Mouse (Mus musculus) right cerebral cortex, postnatal 10 days (tissue): Measurements from ENCODE around the gene Mst1r.

Experiments used
- DNase-seq, 2 experiments: peaks; one replicate each; pipeline ENCODE4 v3.0.0; 2021; ENCODE audit warnings: low spot score in 2 of 2

The Mst1r gene

DNA sequence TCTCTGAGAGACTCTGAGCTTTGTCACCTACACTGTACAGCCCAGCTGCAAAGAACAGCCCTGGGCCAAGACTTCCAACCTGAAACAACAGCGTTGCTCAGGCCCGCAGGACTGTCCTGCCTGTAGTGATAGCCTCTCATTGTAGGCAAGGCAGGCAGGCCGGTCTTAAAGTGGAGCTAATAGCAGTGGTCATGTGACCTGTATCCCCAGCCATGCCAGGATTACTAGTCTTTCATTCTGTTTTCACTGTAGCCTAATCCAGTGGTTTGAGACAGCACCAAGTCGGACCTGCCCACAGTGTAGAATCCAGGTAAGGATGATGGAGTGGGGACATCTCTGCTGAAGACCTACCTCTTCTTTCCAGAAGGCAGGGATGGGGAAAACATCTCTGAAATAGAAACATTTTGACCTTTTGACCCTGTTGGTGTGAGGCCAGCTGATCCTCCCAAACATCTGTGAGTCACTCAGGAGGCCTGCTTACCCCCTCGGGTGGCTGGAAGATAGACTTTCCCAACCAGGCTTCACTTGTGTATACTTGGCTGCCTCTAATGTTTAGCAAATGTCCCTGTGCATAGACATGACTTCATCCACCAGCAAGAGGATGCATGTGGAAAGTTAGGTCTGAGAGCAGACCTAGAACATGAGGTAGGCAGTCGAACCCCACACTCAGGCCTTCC lies 49.1 kb downstream of the Mst1r start:
- no peak for DNase-seq

DNA sequence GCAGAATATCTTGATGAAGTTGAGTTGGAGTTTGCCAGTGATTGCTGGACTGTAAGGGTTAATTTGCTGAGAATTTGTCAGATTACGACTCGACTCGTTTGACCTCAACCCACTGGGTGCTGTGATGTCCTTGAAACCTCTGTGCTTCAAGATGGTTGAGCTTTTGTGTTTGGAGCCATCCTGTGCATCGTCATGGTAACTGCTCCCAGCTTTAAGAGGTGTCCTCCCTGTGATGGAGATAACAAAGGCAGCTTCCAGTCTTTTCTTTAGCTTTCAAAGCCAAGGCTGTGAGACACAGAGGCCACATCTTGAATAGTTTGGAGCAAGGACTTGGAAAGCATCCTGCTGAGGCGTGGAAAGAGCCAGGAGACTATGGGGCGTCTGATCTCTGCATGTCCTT lies 50.5 kb downstream of the Mst1r start:
- DNase-seq, result no peak

DNA sequence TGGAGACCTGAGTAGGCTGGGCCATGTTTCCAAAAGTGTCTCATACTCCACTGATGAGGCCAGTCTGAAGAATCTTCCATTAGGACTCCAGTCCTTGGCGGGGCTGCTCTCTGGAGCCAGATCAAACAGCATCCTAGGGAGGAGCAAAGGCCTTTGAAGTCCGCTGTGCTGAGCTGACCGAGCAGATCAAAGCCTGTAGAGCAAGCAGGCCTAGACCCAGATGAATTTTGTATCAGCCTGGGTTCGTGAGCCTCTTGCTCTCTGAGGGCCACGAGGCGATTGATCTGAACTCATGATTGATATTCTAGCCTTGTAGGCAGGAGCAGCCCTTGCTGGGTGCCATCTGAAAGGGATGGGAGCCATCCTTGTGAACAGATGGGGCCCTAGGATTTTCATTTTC lies 53.2 kb downstream of the Mst1r start:
- DNase-seq, result no peak

DNA sequence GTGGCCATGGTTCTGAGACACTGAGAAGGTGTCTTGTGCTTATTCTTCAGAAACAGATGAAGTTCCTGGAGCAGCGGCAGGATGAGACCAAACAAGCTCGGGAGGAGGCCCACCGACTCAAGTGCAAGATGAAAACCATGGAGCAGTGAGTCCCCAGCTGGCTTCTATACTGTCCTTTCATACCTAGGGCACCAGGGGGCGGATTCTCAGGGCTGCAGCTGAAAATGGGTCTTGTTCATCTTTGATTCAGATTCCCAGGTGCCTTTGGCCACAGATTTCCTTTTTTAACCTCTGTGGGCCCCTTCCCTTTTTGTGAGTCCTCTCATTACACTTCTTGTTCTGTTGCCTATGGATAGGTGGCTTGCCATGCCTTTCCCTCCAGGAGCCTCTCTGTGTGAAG lies 54.3 kb downstream of the Mst1r start:
- DNase-seq, result no peak

DNA sequence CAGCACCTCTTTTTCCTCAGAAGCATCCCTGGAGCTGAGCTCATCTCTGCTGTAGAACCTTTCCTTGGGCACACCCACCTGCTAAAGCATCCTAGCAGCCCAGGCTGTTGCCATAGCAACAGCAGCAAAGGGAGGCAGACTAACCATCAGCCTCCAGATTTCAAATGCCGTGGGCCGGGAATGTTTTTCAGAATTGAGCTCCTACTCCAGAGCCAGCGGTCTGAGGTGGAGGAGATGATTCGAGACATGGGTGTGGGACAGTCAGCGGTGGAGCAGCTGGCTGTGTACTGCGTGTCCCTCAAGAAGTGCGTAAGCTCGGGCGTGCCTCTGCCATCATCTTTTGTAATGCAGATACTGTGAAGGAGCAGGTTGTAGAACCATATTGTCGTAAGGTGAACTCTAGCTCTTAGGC lies 54.7 kb downstream of the Mst1r start:
- peak; percentile 90 to 95 for DNase-seq

DNA sequence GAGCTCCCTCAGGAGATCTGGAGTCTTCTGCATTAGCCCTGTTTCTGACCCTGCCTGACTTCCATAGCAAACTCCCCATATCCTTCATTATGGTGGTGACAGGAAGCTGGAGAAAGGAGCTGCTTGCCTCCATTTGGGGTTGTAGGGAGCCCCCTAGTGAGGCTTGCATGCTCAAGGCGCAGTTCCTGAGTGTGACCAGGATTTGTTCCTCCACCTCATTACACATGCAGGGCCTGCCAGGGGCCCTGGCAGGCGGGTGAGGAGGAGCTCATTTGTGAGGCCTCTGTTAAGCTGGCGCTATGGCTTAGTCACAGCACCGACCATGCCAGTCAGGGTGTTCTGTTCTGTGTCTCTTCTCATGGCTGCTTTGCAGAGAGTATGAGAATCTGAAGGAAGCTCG lies 55.2 kb downstream of the Mst1r start:
- peak; percentile 82 to 83 for DNase-seq

DNA sequence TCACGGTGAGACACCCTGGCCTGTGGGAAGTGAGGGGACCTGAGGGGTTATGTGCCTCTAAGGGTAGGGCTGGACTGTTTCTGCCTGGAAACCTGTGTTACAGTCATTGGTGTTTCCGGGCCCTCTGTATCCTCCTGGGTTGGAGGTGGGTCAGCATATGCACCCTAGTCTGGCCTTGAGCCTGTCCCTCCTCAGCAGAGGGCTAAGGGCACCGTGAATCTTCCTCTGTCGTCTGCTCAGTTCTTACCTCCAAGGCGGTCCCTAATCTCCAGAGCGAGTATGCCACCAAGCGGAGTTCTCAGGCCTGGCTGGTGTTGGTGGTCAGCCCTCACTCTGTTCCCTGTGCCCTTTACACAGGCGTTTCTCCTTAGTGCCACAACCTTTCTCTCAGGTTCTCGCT lies 56.2 kb downstream of the Mst1r start:
- DNase-seq, result no peak

DNA sequence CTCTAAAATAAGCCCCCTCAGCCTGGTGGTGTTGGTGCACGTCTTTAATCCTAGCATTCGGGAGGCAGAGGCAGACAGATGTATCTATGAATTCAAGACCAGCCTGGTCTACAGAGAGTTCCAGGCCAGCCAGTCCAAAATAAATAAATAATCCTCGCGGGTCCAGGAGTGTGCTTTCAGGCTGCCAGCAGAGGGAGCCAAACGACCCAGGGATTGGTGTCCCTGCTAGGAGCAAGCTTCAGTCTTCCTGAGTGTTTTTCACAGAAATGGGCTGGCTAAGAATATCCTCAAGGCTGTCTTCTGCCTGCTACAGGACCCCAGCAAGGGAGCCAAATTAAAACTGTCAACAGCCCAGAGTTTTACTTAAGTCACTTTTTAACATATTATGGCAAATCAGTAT lies 57.0 kb downstream of the Mst1r start:
- peak; percentile 85 to 88 for DNase-seq

DNA sequence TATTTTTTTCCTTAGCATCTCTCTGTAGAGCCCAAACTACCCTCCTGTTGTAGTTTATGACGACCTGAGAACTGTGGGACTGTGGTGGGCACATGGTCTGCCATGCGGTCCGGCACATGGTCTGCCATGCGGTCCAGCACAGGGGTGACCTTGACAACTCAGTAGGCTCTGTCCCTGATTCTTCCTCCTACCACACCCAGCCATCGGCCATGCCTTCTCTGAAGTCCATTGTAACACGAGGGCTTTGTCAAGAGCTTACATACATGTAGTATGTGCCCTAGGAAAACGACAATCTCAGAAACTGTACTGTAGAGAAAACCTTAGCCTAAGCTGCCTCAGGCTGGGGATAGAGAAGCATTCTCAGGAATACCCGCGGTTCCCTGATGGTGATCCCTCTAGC lies 58.0 kb downstream of the Mst1r start:
- DNase-seq, result no peak

DNA sequence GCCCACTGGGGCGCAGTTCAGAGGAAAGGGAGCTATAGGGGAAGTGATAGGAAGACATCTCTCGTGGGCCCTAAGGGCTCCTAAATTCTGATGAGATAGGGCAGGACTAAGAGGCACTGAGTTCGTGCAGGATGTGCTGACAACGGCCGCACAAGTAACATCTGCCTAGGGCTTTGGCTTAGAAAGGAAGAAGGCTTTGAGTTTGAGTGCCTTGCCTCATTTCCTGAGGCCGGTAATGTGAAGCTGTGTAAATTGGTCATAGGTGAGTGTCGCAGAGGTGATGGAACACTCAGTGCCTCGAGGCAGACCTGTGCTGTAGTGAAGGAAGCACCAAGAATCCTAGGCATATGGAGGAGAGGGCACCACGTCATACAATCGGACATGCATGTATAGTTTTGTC lies 60.0 kb downstream of the Mst1r start:
- no peak for DNase-seq

DNA sequence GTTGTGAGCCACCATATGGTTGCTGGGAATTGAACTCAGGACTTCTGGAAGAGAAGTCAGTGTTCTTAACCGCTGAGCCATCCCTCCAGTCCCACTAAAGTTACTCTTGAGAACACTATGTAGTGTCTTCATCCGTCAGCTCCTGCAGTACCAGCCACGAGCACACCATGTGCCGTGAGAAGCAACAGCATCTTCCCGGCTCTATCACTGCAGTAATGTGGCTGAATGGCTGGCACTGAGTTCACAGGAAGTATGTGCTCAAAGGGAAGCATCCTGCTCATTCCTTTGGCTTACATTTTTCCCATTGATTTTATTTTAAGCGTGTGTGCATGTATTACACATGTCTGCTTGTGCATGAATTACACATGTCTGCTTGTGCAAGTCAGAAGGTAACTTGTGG lies 60.8 kb downstream of the Mst1r start:
- DNase-seq, result peak in 1 of 2 experiments; percentile 21

DNA sequence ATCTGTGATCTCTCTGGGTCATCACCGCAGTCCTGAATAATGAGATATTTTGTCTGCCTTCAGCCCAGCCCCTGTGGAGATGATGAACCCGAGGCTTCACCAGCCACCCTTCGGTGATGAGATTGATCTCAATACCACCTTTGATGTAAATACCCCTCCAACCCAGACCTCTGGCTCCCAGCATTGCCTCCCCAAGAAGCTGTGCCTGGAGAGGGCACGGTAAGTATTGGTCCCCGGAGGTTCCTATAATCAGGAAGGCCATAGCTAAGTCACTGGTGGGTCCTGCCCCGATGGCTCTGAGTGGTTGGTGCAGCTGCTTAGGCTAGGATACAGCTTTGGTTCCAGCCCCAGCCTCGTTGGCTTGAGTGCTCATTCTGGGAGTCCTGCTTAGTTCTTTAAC lies 61.9 kb downstream of the Mst1r start:
- DNase-seq, result no peak
